Mouse (Mus musculus): ENCODE measurements around the gene Wnk2.

Gene Wnk2

GRCm38 (mm10) chr13:49140567-49140966 is 7.2 kb downstream of the Wnk2 start:
- no peak for DNase-seq (ENCODE audit: low spot score)

- no peak for DNase-seq (ENCODE audit: low spot score)
Observed at GRCm38 (mm10) chr13:49134491-49134890, 13.3 kb downstream of the Wnk2 start.

DNA sequence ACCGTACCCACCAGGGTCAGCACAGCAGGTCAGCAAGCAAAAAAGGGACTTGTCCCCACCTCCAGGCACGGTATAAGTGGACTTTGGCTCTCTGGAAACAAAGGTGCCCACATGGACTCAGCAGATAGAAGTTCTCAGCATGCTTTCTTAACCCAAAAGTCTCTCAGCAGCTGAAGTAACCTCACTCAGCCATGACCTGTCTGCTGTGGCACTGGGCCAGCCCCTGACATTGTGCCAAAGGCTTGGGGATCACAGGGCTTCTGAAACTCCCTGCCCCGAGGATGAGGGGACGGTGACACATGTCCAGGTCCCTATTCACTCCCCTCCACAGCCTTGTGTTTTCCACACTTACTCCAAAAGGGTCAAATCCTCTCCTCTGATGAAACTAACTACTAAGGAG is 14.7 kb downstream of the Wnk2 start:
- no peak for DNase-seq (ENCODE audit: low spot score)

DNA sequence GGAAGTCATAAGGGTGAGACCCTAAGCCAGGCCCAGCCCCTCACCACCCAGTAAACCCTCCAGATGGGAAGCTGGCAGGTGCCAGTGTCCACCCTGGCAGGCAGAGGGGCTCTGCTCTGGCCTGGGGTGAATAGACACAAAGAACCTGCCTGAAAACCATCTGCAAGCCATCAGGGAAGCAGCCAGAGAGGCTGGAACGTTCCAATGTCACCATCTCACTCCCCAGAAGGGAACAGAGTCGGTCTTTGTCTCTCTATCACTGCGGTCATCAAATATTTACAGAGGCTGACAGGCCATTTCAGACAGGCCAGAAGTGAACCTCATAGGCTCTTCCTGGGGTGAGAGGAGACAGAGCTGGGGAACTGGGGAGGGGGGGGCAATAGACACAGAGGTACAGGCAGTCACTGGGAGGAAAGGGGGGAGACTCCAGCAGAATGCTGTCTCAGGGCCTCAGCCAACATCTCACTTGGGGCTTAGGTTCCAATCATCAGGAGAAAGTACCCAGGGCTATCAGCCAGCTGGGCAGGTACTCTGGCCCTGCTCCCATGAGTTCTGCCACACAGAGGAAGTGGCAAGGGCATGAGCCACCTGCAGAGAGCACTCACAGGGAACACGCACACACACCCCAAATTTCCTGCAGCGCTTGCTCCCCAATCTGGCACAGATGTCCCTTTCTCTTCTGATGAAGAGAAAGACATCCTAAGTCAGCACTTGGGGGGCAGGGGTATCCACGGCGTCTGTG is 15.7 kb downstream of the Wnk2 start:
- no peak for DNase-seq (ENCODE audit: low spot score)

DNA sequence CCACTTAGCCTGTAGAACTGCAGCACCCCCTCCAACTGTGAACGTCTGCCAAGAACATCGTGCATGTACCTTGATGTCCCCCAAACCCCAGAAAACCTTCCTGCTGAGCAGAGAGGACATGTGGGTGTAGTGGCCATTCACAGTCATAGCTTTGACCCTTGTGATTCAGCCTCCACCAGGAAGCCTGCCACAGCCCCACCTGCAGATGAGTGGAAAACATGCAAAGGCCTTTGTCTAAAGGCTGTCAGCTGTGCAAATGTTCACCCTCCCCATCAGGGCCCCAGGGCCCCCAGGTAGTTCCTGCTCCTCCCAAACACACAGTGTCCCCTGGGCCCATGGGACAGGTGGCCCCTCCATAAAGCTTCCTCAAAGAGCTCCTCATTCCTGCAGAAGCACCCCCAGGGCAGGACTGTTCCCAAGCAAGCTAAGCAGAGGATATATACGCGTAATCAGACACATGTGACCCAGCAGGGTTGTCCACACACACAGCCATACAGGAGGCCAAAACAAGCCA is 16.4 kb downstream of the Wnk2 start:
- no peak for DNase-seq (ENCODE audit: low spot score)

DNA sequence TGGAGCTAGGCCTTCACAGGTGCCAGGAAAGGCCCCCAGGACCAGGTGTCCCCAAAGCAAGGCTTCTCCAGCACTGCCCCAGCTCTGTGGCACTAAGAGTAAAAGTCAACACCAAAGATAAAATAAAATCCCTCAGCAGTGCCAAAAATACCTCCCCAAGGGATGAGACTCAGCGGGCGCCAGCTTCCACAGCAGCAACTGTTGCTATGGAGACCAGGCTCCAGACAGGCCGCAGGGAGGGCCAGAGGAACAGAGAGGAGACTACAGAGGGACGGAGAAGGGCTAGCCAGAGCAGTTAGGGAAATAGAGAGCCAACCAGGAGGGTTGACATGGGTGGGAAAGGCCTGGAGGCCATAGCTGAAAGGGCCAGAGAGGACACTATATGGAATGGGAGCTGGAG is 18.0 kb downstream of the Wnk2 start:
- peak; percentile 72 for DNase-seq (ENCODE audit: low spot score)

DNA sequence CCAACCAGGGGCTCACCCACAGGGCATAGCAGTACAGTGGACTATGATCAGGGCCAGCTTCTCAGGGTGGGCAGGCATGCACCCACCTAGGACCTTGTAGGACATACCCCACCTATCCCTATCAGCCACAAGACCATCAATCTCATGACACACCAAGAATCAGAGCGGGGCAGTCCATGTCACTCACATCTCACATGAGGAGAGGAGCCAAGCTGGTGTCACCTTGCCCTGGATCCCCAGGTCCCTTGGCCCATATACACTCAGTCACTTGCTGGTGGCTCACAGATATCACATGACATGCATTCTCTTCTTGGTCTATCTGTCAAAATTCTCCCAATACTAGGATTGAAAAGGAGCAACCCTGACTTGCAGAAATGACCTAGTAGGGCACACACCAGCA is 18.7 kb downstream of the Wnk2 start:
- no peak for DNase-seq (ENCODE audit: low spot score)

DNA sequence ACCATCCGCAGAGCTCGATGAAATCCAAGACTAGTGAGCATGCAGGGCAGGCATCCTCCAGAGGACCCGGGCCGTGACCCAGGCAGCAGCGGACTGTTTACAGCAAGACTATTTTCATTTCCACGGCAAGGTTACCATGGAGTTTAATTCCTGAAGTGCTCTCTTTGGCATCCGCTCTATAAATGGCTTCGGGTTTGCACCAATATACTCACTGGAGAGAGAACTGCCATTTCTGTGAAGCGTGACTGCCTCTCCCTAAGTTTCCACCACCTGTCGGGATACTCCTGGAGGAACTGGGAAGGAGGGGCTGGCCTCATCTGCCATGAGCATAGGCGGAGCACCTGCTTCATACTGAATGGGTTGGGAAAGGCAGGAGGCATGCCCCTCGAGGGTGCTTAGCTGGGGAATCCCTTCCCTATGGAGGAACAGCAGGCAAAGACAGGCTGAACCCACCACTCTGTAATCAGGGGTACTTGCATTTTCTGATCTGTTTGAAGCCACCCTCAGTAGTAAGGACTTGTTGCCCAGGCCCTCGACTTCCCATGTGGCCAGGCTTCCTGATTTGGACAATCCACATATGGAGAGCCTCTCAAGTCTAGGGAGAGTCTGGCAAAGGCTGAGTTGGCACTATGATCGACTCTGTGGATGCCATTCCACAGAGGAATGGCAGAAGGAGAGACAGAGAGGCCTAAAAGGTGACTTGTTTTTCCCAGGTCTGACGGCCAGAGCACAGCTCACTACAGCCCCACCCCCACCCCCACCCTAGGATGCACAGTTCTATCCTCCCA is 19.8 kb downstream of the Wnk2 start:
- no peak for DNase-seq (ENCODE audit: low spot score)

GRCm38 (mm10) chr13:49122106-49122505 is 25.7 kb downstream of the Wnk2 start:
- no peak for DNase-seq (ENCODE audit: low spot score)

- no peak for DNase-seq (ENCODE audit: low spot score)
Observed at GRCm38 (mm10) chr13:49117563-49117962, 30.3 kb downstream of the Wnk2 start.

DNA sequence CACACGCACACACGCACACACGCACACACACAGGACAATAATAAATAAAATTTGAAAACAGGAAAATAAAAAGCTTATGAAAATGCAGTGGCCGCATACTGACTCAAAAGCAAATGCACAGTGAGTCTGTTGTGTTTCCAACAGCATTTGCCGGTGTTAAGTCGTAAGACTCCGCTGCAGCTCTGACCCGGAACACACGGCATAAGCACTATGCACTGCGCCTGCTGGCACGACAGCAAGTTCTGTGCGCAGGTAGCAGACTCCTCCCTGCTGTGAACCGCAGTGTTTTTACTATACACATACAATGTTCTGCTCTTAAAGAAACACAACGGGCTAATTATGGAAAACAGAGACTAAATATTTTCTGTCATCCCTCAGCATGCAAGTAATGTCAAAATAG is 32.9 kb downstream of the Wnk2 start:
- no peak for DNase-seq (ENCODE audit: low spot score)

GRCm38 (mm10) chr13:49114116-49114515 is 33.7 kb downstream of the Wnk2 start:
- no peak for DNase-seq (ENCODE audit: low spot score)

- no peak for DNase-seq (ENCODE audit: low spot score)
Observed at GRCm38 (mm10) chr13:49113345-49113744, 34.5 kb downstream of the Wnk2 start.

- no peak for DNase-seq (ENCODE audit: low spot score)
Observed at GRCm38 (mm10) chr13:49112652-49113051, 35.2 kb downstream of the Wnk2 start.

DNA sequence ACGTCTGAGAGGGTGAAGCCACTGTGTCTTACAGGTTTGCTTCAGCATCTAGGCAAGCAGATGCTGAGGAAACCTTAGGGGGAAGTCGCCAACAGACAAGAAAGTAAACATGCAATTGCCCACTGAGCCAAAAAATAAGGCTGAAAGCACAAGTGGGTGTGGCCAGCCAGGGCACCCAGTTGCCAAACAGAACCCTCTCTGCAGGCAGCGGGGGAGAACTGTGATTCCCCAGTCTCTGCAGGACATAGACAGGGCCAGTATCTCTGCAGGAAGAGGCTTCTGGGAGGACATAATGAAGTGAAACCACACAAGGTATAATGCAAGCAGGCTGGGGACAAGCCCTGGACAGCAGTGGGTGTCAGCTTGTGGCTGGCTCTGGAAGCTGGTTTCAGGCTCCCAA is 38.1 kb downstream of the Wnk2 start:
- no peak for DNase-seq (ENCODE audit: low spot score)

GRCm38 (mm10) chr13:49108119-49108846 is 39.5 kb downstream of the Wnk2 start:
- no peak for DNase-seq (ENCODE audit: low spot score)

- DNase-seq (ENCODE audit: low spot score), result no peak
Observed at GRCm38 (mm10) chr13:49103913-49104312, 43.9 kb downstream of the Wnk2 start.

GRCm38 (mm10) chr13:49103235-49103634 is 44.6 kb downstream of the Wnk2 start:
- no peak for DNase-seq (ENCODE audit: low spot score)

GRCm38 (mm10) chr13:49100417-49100816 is 47.4 kb downstream of the Wnk2 start:
- no peak for DNase-seq (ENCODE audit: low spot score)

- no peak for DNase-seq (ENCODE audit: low spot score)
Observed at GRCm38 (mm10) chr13:49096826-49097225, 51.0 kb downstream of the Wnk2 start.

GRCm38 (mm10) chr13:49094667-49095066 is 53.1 kb downstream of the Wnk2 start:
- no peak for DNase-seq (ENCODE audit: low spot score)

GRCm38 (mm10) chr13:49093471-49093891 is 54.3 kb downstream of the Wnk2 start:
- no peak for DNase-seq (ENCODE audit: low spot score)

DNA sequence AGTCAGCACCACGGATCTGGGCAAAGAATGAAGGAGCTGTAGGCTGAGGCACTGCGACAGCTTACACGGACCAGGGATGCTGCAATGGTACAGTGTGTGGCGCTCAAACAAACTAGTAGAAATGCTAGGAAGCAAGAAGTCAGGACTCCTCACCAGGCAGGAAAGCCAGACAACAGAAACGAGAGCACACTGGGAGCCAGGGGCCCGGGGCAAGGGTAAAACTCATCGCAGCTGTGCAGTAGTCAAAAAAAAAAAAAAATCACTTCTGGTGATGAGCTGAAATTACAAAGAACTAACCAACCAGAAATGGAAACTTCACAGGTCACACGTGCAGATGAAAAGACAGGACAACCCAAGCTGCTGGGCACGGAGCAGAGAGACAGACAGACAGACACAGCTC is 55.2 kb downstream of the Wnk2 start:
- no peak for DNase-seq (ENCODE audit: low spot score)

All from retina, embryonic 14.5 days (tissue).